Comparison of ENCODE assay signal across 13 mouse cellular contexts in the genomic region with DNA sequence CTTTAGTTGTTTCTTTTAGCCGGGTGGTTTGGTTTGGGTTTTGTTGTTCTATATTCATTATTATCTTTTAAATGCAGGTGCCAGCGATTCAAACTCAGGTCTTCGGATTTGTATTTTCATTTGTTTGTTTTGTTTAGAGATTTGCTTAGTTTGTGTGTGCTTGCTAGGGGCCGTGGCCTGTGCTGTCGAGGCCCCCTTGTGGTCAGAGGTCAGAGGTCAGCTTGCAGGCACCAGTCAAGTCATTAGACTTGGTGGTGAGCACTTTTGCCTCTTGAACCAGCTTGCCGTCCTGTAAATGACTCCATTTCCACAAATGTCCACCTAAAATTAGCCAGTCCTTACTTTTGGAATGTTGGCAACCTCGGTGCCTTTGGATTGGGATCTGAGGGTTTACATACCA. TPM values are rescaled to one million over a fixed set of nuclear protein-coding genes. Genes with fewer than 3 reads are reported as not detected.
DNase-seq lines count a peak whose midpoint lies in the region; ATAC-seq and TF ChIP-seq lines count a peak whose summit lies in the region.
"Had no signal": no experiment of that assay in that cellular context is flagged by ENCODE, and none has a peak within 500 bp of the region (broad histone marks: within the 10 kb centered on the region; RNA-seq: fewer than 3 reads in every experiment).

No protein-coding gene starts in this region.

- no peaks in the 10 kb centered on the region for H3K27me3 ChIP-seq in kidney, adult 2 months (replicated peaks; ENCODE audit: control insufficient read depth, insufficient read depth, low read length)
- no peaks in the 10 kb centered on the region for H3K27me3 ChIP-seq in kidney, embryonic 16.5 days (ENCODE audit: insufficient read depth, low read length)
- H3K27me3 ChIP-seq in midbrain, postnatal 0 days (ENCODE audit: insufficient read depth, low read length) = no peaks in the 10 kb centered on the region
- no peaks in the 10 kb centered on the region for H3K27me3 ChIP-seq in midbrain, embryonic 11.5 days (ENCODE audit: control insufficient read depth, insufficient read depth, low read length)
- H3K27me3 ChIP-seq in stomach, postnatal 0 days (ENCODE audit: control insufficient read depth, insufficient read depth, low read length) = no peaks in the 10 kb centered on the region

- H3K4me1 ChIP-seq in kidney, adult 2 months (ENCODE audit: control insufficient read depth, insufficient read depth, low read length) = no peaks in the 10 kb centered on the region
- H3K4me1 ChIP-seq in kidney, embryonic 16.5 days (ENCODE audit: insufficient read depth, low read length) = peaks cover 7% of the 10 kb centered on the region; the same call in 1 of the 2 replicates
- H3K4me1 ChIP-seq in midbrain, postnatal 0 days (ENCODE audit: insufficient read depth, low read length) = no peaks in the 10 kb centered on the region
- H3K4me1 ChIP-seq in midbrain, embryonic 11.5 days (ENCODE audit: control insufficient read depth, insufficient read depth, low read length) = no peaks in the 10 kb centered on the region
- no peaks in the 10 kb centered on the region for H3K4me1 ChIP-seq in stomach, postnatal 0 days (replicated peaks; ENCODE audit: control insufficient read depth, insufficient read depth)

- no peak overlapping the region for H3K27ac ChIP-seq in kidney, adult 2 months (ENCODE audit: insufficient read depth, low read depth, low read length)
- H3K27ac ChIP-seq in kidney, embryonic 16.5 days (ENCODE audit: low read length) = no peak overlapping the region
- H3K27ac ChIP-seq in midbrain, postnatal 0 days (ENCODE audit: low read depth, low read length) = no peak overlapping the region
- H3K27ac ChIP-seq in midbrain, embryonic 11.5 days (ENCODE audit: low read depth, low read length) = no peak overlapping the region
- no peak overlapping the region for H3K27ac ChIP-seq in stomach, postnatal 0 days (replicated peaks)

- intact Hi-C loops in left cerebral cortex, postnatal 4 days (cut with DNase I) = loop anchor here (10.0 kb wide), 1 partner anchor 386 kb away; the partner anchor contains the start of genes Nyap1 and Tsc22d4

- no peak overlapping the region for H3K9ac ChIP-seq in kidney, embryonic 16.5 days (replicated peaks; ENCODE audit: low read length)
- H3K9ac ChIP-seq in midbrain, postnatal 0 days (replicated peaks; ENCODE audit: low read length, poor library complexity, severe bottlenecking) = no peak overlapping the region
- no peak overlapping the region for H3K9ac ChIP-seq in midbrain, embryonic 11.5 days (ENCODE audit: low read length)
- no peak overlapping the region for H3K9ac ChIP-seq in stomach, postnatal 0 days (ENCODE audit: low read length)

- no peak for TF ChIP-seq EP300 in stomach, postnatal 0 days (optimal IDR thresholded peaks at IDR 0.05)

- TF ChIP-seq CTCF in kidney, adult 2 months (conservative IDR thresholded peaks at IDR 0.05; ENCODE audit: insufficient read depth, insufficient read length, low read depth, low read length) = 0 out of 2 replicates have a peak, but pooled peaks have one; percentile 26
- 0 out of 2 replicates have a peak, but pooled peaks have one; percentile 4 for TF ChIP-seq CTCF in midbrain, postnatal 0 days (IDR thresholded peaks at IDR 0.05)
- TF ChIP-seq CTCF in stomach, postnatal 0 days (IDR thresholded peaks at IDR 0.05; ENCODE audit: low read depth) = 0 out of 2 replicates have a peak, but pooled peaks have one; percentile 24

- ATAC-seq in kidney, embryonic 16.5 days (ENCODE audit: low FRiP score, low TSS enrichment) = no peak
- no peak for ATAC-seq in midbrain, postnatal 0 days (ENCODE audit: low FRiP score)
- no peak for ATAC-seq in midbrain, embryonic 11.5 days (ENCODE audit: low FRiP score)
- no peak for ATAC-seq in stomach, postnatal 0 days (ENCODE audit: low FRiP score, low TSS enrichment)
- ATAC-seq: activated CD4-positive, CD25-positive, alpha-beta regulatory T cell, adult 4 months; inflammation-experienced regulatory T-cells, adult 6 months had no signal

- 33% methylated on average over 7 of the region's 7 CpGs for WGBS in kidney, adult 2 months
- 40% methylated on average over 7 of the region's 7 CpGs for WGBS in kidney, embryonic 16.5 days
- WGBS in midbrain, postnatal 0 days = 39% methylated on average over 7 of the region's 7 CpGs
- 44% methylated on average over 7 of the region's 7 CpGs for WGBS in midbrain, embryonic 11.5 days
- WGBS in stomach, postnatal 0 days = 28% methylated on average over 7 of the region's 7 CpGs

- DNase-seq in kidney, adult 2 months = peak; percentile 42
- no peak for DNase-seq in midbrain, postnatal 0 days (ENCODE audit: low spot score)
- DNase-seq in midbrain, embryonic 11.5 days (ENCODE audit: low spot score, missing footprints) = no peak
- DNase-seq in ZHBTc4 (ENCODE audit: low read depth, low spot score) = peak; percentile 64
- no peak for DNase-seq in stomach, postnatal 0 days (ENCODE audit: low spot score)
- DNase-seq in left cerebral cortex, postnatal 4 days = no peak
- DNase-seq: cerebellum, adult 11-12 months; heart, adult 18-20 months; heart, postnatal 4 days; midbrain, embryonic 14.5 days had no signal

- H3K36me3 ChIP-seq in kidney, adult 2 months (ENCODE audit: control insufficient read depth, insufficient read depth, low read length) = peaks cover 10% of the 10 kb centered on the region
- H3K36me3 ChIP-seq in kidney, embryonic 16.5 days (ENCODE audit: insufficient read depth, low read length) = peaks cover 87% of the 10 kb centered on the region
- H3K36me3 ChIP-seq in midbrain, postnatal 0 days (ENCODE audit: insufficient read depth, low read length) = 0 out of 2 replicates have a peak, but pooled peaks cover 8% of the 10 kb centered on the region
- peaks cover 60% of the 10 kb centered on the region for H3K36me3 ChIP-seq in midbrain, embryonic 11.5 days (ENCODE audit: control insufficient read depth, insufficient read depth, low read length)
- H3K36me3 ChIP-seq in stomach, postnatal 0 days (ENCODE audit: control insufficient read depth, insufficient read depth, low read length) = peaks cover 46% of the 10 kb centered on the region

- H3K9me3 ChIP-seq in kidney, embryonic 16.5 days (ENCODE audit: low read length) = no peaks in the 10 kb centered on the region
- no peaks in the 10 kb centered on the region for H3K9me3 ChIP-seq in midbrain, postnatal 0 days (ENCODE audit: low read length)
- no peaks in the 10 kb centered on the region for H3K9me3 ChIP-seq in midbrain, embryonic 11.5 days (ENCODE audit: control insufficient read depth, low read length)
- H3K9me3 ChIP-seq in stomach, postnatal 0 days (ENCODE audit: control insufficient read depth, low read length) = no peaks in the 10 kb centered on the region

- no peak for TF ChIP-seq POLR2A in kidney, adult 2 months (IDR thresholded peaks at IDR 0.05; ENCODE audit: low read depth, low read length)

- no peak overlapping the region for H3K4me3 ChIP-seq in kidney, adult 2 months (ENCODE audit: insufficient read depth, low read depth, low read length)
- no peak overlapping the region for H3K4me3 ChIP-seq in kidney, embryonic 16.5 days (ENCODE audit: low read length)
- H3K4me3 ChIP-seq in midbrain, postnatal 0 days (ENCODE audit: low read depth, low read length) = no peak overlapping the region
- H3K4me3 ChIP-seq in midbrain, embryonic 11.5 days (ENCODE audit: low read depth, low read length) = no peak overlapping the region
- no peak overlapping the region for H3K4me3 ChIP-seq in stomach, postnatal 0 days (ENCODE audit: low read depth, low read length)

- no peak overlapping the region for H3K4me2 ChIP-seq in kidney, embryonic 16.5 days (replicated peaks; ENCODE audit: low read depth, low read length)
- no peak overlapping the region for H3K4me2 ChIP-seq in midbrain, postnatal 0 days (ENCODE audit: low read depth, low read length, poor library complexity, severe bottlenecking)
- H3K4me2 ChIP-seq in midbrain, embryonic 11.5 days = no peak overlapping the region
- H3K4me2 ChIP-seq in stomach, postnatal 0 days (replicated peaks; ENCODE audit: low read depth) = no peak overlapping the region

RNA-seq across cellular contexts. Expression of gene Ephb4, which starts 8.5 kb away (rescaled TPM):
- 49.1 and 53.3 TPM in 2 replicates for polyA plus RNA-seq in kidney, adult 2 months (2012; rRNA removed)
- 53.7 and 55.3 TPM in 2 replicates for polyA plus RNA-seq in kidney, embryonic 16.5 days (2015; fragmentation: Nextera tagmentation; extraction: Ambion mirVana)
- total RNA-seq in midbrain, postnatal 0 days (2014; rRNA removed) = 14.0 and 16.0 TPM in 2 replicates
- 4.7 and 4.9 TPM in 2 replicates for polyA plus RNA-seq in midbrain, postnatal 0 days (2015; fragmentation: Nextera tagmentation; extraction: Ambion mirVana)
- 19.0 and 20.8 TPM in 2 replicates for polyA plus RNA-seq in midbrain, embryonic 11.5 days (2014; fragmentation: Nextera tagmentation; extraction: Ambion mirVana)
- polyA plus RNA-seq in stomach, postnatal 0 days (2015; fragmentation: Nextera tagmentation; extraction: Ambion mirVana) = 12.1 and 13.9 TPM in 2 replicates
- total RNA-seq in left cerebral cortex, postnatal 4 days (2021) = 10 to 100 TPM in 1 of 2 experiments, 1 to 10 TPM in 1; 9.4 to 10.2 TPM
- polyA plus RNA-seq: activated CD4-positive, CD25-positive, alpha-beta regulatory T cell, adult 4 months; inflammation-experienced regulatory T-cells, adult 6 months had no signal

RNA-seq across cellular contexts. Expression of gene Slc12a9, which starts 25.0 kb away (rescaled TPM):
- 21.6 and 25.9 TPM in 2 replicates for polyA plus RNA-seq in kidney, adult 2 months (2012; rRNA removed)
- polyA plus RNA-seq in kidney, embryonic 16.5 days (2015; fragmentation: Nextera tagmentation; extraction: Ambion mirVana) = 16.3 and 16.6 TPM in 2 replicates
- 28.9 and 30.4 TPM in 2 replicates for total RNA-seq in midbrain, postnatal 0 days (2014; rRNA removed)
- polyA plus RNA-seq in midbrain, postnatal 0 days (2015; fragmentation: Nextera tagmentation; extraction: Ambion mirVana) = 27.0 and 27.8 TPM in 2 replicates
- 5.8 TPM in 2 replicates for polyA plus RNA-seq in midbrain, embryonic 11.5 days (2014; fragmentation: Nextera tagmentation; extraction: Ambion mirVana)
- 6.5 and 7.2 TPM in 2 replicates for polyA plus RNA-seq in stomach, postnatal 0 days (2015; fragmentation: Nextera tagmentation; extraction: Ambion mirVana)
- 10 to 100 TPM; 28.8 to 31.5 TPM for total RNA-seq in left cerebral cortex, postnatal 4 days (2021)

RNA-seq across cellular contexts. Expression of gene Trip6, which starts 44.2 kb away (rescaled TPM):
- 53.2 and 60.2 TPM in 2 replicates for polyA plus RNA-seq in kidney, adult 2 months (2012; rRNA removed)
- 90.1 and 102 TPM in 2 replicates for polyA plus RNA-seq in kidney, embryonic 16.5 days (2015; fragmentation: Nextera tagmentation; extraction: Ambion mirVana)
- total RNA-seq in midbrain, postnatal 0 days (2014; rRNA removed) = 11.6 and 17.5 TPM in 2 replicates
- 10.3 and 10.9 TPM in 2 replicates for polyA plus RNA-seq in midbrain, postnatal 0 days (2015; fragmentation: Nextera tagmentation; extraction: Ambion mirVana)
- 28.0 and 34.1 TPM in 2 replicates for polyA plus RNA-seq in midbrain, embryonic 11.5 days (2014; fragmentation: Nextera tagmentation; extraction: Ambion mirVana)
- polyA plus RNA-seq in stomach, postnatal 0 days (2015; fragmentation: Nextera tagmentation; extraction: Ambion mirVana) = 46.4 and 47.9 TPM in 2 replicates
- 1 to 10 TPM; 7.1 to 8.0 TPM for total RNA-seq in left cerebral cortex, postnatal 4 days (2021)

RNA-seq across cellular contexts. Expression of gene Srrt, which starts 50.9 kb away (rescaled TPM):
- polyA plus RNA-seq in kidney, adult 2 months (2012; rRNA removed) = 83.0 and 86.9 TPM in 2 replicates
- 158 and 165 TPM in 2 replicates for polyA plus RNA-seq in kidney, embryonic 16.5 days (2015; fragmentation: Nextera tagmentation; extraction: Ambion mirVana)
- 112 and 114 TPM in 2 replicates for total RNA-seq in midbrain, postnatal 0 days (2014; rRNA removed)
- 53.4 and 56.4 TPM in 2 replicates for polyA plus RNA-seq in midbrain, postnatal 0 days (2015; fragmentation: Nextera tagmentation; extraction: Ambion mirVana)
- polyA plus RNA-seq in midbrain, embryonic 11.5 days (2014; fragmentation: Nextera tagmentation; extraction: Ambion mirVana) = 151 and 154 TPM in 2 replicates
- 29.3 and 31.6 TPM in 2 replicates for polyA plus RNA-seq in stomach, postnatal 0 days (2015; fragmentation: Nextera tagmentation; extraction: Ambion mirVana)
- total RNA-seq in left cerebral cortex, postnatal 4 days (2021) = 100 to 1,000 TPM; 214 to 236 TPM

Comparison
In these comparisons a context has a peak if more than half of its experiments do, and no peak if none do; other contexts are left out.
1. DNase-seq: peak in kidney, adult 2 months (single experiment) and ZHBTc4 (single experiment); none in midbrain, postnatal 0 days (single experiment), midbrain, embryonic 11.5 days (single experiment), stomach, postnatal 0 days (single experiment) and left cerebral cortex, postnatal 4 days (single experiment).
2. Peak in every context shown above with its lines, with median percentiles within 50 percentile points of each other: CTCF ChIP-seq.